Mouse (Mus musculus) liver, postnatal 0 days (tissue): ENCODE data around the gene Ufl1. TPM values are rescaled to one million over a fixed set of nuclear protein-coding genes. Genes with fewer than 3 reads are reported as not detected.
"Not testable (repeated sequence)": the region's sequence is repeated elsewhere in the genome, so short reads cannot be mapped to it uniquely, and the experiment has no call there.

Source experiments
- ATAC-seq: fragments of 200-750 bp; cut with Nextera tagmentation; 2 replicates; pipeline ENCODE4 v1.8.0; 2017; ENCODE audit warnings: mild to moderate bottlenecking, moderate library complexity
- DNase-seq: peaks from one replicate; pipeline ENCODE4 v3.0.0-alpha.2; 2016
- H3K27ac ChIP-seq: fragments of 300-500 bp; sonication (generic); 2 replicates; pipeline ENCODE4 v1.5.1; 2014; ENCODE audit warnings: antibody characterized with exemption, moderate library complexity, mild to moderate bottlenecking, low read depth
- H3K27me3 ChIP-seq: fragments of 300-500 bp; sonication (generic); 2 replicates; pipeline ENCODE4 v1.6.1; 2014; ENCODE audit warnings: low read length, control low read depth, mixed read lengths; ENCODE audit not compliant: insufficient read depth
- H3K36me3 ChIP-seq: fragments of 300-500 bp; sonication (generic); replicated peaks from 2 replicates; pipeline ENCODE4 v1.6.1; 2014; ENCODE audit warnings: mild to moderate bottlenecking, control low read depth, low read length, moderate library complexity, mixed read lengths; ENCODE audit not compliant: insufficient read depth
- H3K4me1 ChIP-seq: fragments of 300-500 bp; sonication (generic); 2 replicates; pipeline ENCODE4 v1.6.1; 2014; ENCODE audit warnings: antibody characterized with exemption, mild to moderate bottlenecking, control low read depth; ENCODE audit not compliant: insufficient read depth
- H3K4me2 ChIP-seq: fragments of 300-500 bp; sonication (generic); 2 replicates; pipeline ENCODE4 v1.6.1; 2014; ENCODE audit warnings: low read depth, mild to moderate bottlenecking, low read length, moderate library complexity, mixed read lengths
- H3K4me3 ChIP-seq: fragments of 300-500 bp; sonication (generic); 2 replicates; pipeline ENCODE4 v1.5.1; 2014; ENCODE audit warnings: low read depth, low read length
- H3K9ac ChIP-seq: fragments of 300-500 bp; sonication (generic); replicated peaks from 2 replicates; pipeline ENCODE4 v1.6.1; 2014; ENCODE audit warnings: mild to moderate bottlenecking, moderate library complexity
- H3K9me3 ChIP-seq: fragments of 300-500 bp; sonication (generic); 2 replicates; pipeline ENCODE4 v1.6.1; 2016; ENCODE audit warnings: mild to moderate bottlenecking, control low read depth, low read length, mixed read lengths
- CTCF ChIP-seq: sonication (generic); IDR thresholded peaks from 2 replicates; pipeline ENCODE4 v1.5.1; 2016; ENCODE audit warnings: antibody characterized with exemption, low read depth
- EP300 ChIP-seq: IDR thresholded peaks from 2 replicates; pipeline ENCODE4 v1.6.1; 2016; ENCODE audit warnings: antibody characterized with exemption, low read depth, mild to moderate bottlenecking
- WGBS: fragments of 180-500 bp; shearing (Covaris S2); extraction: QIAGEN DNeasy Blood & Tissue Kit; methylation state at CpG from one replicate; pipeline ENCODE4 v1.1.7; 2014; ENCODE audit not compliant: insufficient replicate concordance; 5-methylcytosine and 5-hydroxymethylcytosine counted together
- polyA plus RNA-seq: library from polyadenylated mRNA; unstranded; fragments of >200 nt; fragmentation: Nextera tagmentation; extraction: Ambion mirVana; gene quantifications from 2 replicates; pipeline ENCODE4 v1.2.1, GENCODE M21; 2015

The Ufl1 gene
- 19.9 and 23.3 TPM in 2 replicates for polyA plus RNA-seq

DNA sequence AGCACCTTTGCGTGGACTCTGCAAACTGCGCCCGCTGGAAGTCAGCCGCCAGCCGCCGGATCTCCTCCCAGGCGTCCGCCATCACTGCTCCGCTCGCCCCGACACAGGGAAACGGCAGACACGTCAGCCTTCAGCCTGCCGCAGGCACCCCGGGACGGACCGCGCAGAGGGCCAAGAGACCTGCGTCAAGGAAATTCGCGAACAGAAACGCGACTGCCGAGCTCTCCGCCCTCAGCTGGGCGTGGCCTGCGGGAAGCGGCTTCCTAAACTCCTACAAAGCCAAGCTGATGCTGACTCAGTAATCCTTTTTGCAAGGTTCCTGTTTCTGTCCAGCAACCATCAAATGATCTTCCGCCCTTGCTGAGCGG is at the start of gene Ufl1:
Gene Ufl1, minus strand, starts transcription at position 151 of the 368 bp plus-strand sequence.
- TF ChIP-seq EP300 = no peak
- no peak; the same call in 1 of the 2 replicates for TF ChIP-seq CTCF
- peak within 1 kb of the TSS; percentile 91 for H3K9ac ChIP-seq

DNA sequence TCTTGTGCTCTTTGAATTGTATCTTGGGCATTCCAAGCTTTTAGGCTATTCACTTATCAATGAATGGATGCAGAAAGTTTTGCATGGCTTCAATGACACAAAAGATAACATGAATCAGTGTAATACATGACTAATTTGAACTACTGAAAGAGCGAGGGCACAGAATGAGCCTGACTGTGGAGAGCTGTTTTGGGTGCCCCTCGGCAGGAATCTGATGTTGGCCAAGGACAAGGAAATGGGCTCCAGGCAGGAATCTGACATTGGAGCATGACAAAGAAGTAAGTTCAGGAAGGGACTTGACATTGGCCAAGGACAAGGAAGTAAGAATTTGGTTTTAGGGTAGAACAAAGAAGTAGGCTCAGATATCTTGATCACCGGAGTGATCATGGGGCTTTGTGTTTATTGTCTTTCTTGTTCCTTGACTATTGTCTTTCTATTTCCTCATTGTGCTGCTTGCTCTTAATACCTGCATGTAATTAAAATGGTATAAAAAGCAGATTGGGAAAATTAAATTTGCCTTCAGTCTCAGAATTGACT is 44.1 kb upstream of the Ufl1 start:
- DNase-seq (no peak), ATAC-seq (no peak)
- Histone ChIP-seq H3K36me3 (no peaks in the 10 kb centered on the region), H3K4me2 (no peak overlapping the region), H3K9me3 (no peaks in the 10 kb centered on the region), H3K9ac (no peak overlapping the region), H3K4me1 (no peaks in the 10 kb centered on the region), H3K27ac (no peak overlapping the region), H3K27me3 (no peaks in the 10 kb centered on the region), H3K4me3 (no peak overlapping the region)
- no peak for TF ChIP-seq EP300
- TF ChIP-seq CTCF = no peak
- WGBS = 74% methylated on average over 3 of the region's 3 CpGs

More for the DNA sequence above, at the start of gene Ufl1:
- Histone ChIP-seq H3K4me2 (peak within 1 kb of the TSS; percentile 79), H3K36me3 (peaks cover 16% of the 10 kb centered on the region), H3K9me3 (no peaks in the 10 kb centered on the region), H3K4me3 (peak within 1 kb of the TSS; percentile 97), H3K27ac (peak within 1 kb of the TSS; percentile 96), H3K4me1 (peaks cover 4% of the 10 kb centered on the region; the same call in 1 of the 2 replicates), H3K27me3 (no peaks in the 10 kb centered on the region)
- 0% methylated on average over 28 of the region's 30 CpGs for WGBS
- DNase-seq (peak; percentile 95), ATAC-seq (peak; percentile 99)

DNA sequence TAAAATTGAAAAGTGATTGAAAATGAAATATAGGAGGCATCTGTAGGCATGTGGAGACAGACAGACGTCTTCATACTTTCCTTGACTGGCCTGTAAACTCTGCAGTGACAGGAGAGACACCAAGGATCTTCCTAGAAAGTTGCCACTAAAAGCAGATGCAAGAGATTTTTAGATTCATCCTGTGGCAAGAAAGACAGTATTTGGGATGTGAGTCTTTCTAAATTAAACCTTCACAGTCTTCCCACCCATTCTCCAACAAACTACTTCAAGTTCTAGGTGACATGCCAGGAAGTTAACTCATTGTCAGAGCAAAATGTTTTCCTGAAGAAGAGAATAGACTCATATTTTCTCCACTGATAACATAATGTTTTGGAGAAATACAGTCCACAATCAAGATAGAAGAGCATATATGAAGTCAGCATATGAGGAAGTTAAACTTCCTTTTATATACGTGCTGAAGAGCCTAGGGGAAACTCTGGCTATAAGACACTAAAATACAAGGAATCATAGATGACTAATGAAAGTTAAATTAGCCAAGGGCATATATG is 41.1 kb upstream of the Ufl1 start:
- no peak overlapping the region for H3K4me2 ChIP-seq
- no peaks in the 10 kb centered on the region for H3K9me3 ChIP-seq
- H3K4me1 ChIP-seq = no peaks in the 10 kb centered on the region
- no peak overlapping the region for H3K4me3 ChIP-seq
- WGBS = 43% methylated on average over 2 of the region's 2 CpGs
- H3K36me3 ChIP-seq = no peaks in the 10 kb centered on the region
- DNase-seq = no peak
- no peak overlapping the region for H3K27ac ChIP-seq
- no peak for ATAC-seq
- TF ChIP-seq CTCF (no peak), EP300 (no peak)
- no peaks in the 10 kb centered on the region for H3K27me3 ChIP-seq
- H3K9ac ChIP-seq = no peak overlapping the region

DNA sequence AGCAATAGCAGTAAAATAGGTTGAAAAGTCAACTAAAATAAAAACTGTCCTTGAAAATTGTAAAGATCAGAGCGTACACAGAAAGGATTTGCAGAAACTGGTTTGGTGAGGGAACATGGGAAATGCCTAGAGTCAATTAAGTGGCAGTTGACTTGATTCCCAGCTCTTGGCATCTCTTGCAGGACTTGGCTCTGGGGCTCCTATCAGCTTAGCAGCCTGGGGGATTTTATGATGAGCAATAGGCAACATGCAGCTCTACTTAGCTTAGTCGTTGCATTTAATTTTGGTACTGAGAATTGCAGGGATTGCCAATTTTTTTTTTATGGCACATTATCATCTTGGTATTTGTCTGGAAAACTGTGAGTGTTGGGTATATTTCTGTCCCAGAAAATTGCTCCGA is 32.1 kb upstream of the Ufl1 start:
- TF ChIP-seq EP300 = no peak
- no peak for TF ChIP-seq CTCF
- Histone ChIP-seq H3K4me3 (no peak overlapping the region), H3K4me1 (no peaks in the 10 kb centered on the region), H3K4me2 (no peak overlapping the region), H3K27me3 (no peaks in the 10 kb centered on the region), H3K27ac (no peak overlapping the region), H3K9me3 (no peaks in the 10 kb centered on the region), H3K36me3 (no peaks in the 10 kb centered on the region), H3K9ac (no peak overlapping the region)
- WGBS = 72% methylated on average over 3 of the region's 3 CpGs
- DNase-seq (no peak), ATAC-seq (no peak)

DNA sequence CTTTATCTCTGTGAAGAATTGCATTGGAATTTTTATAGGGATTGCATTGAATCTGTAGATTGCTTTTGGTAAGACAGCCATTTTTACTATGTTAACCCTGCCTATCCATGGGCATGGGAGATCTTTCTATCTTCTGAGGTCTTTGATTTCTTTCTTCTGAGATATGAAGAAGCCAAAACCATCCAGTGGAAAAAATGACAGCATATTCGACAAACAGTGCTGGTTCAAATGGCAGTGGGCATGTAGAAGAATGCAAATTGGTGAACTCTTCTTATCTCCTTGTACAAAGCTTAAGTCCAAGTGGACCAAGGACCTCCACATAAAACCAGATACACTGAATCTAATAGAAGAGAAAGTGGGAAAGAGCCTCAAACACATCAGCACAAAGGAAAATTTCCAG is 3.4 kb upstream of the Ufl1 start:
- not testable (repeated sequence) for H3K36me3 ChIP-seq, H3K9ac ChIP-seq, H3K27ac ChIP-seq, H3K4me2 ChIP-seq, H3K9me3 ChIP-seq, DNase-seq, H3K27me3 ChIP-seq, H3K4me3 ChIP-seq, ATAC-seq, H3K4me1 ChIP-seq
- 76% methylated on average over 1 of the region's 1 CpGs for WGBS

DNA sequence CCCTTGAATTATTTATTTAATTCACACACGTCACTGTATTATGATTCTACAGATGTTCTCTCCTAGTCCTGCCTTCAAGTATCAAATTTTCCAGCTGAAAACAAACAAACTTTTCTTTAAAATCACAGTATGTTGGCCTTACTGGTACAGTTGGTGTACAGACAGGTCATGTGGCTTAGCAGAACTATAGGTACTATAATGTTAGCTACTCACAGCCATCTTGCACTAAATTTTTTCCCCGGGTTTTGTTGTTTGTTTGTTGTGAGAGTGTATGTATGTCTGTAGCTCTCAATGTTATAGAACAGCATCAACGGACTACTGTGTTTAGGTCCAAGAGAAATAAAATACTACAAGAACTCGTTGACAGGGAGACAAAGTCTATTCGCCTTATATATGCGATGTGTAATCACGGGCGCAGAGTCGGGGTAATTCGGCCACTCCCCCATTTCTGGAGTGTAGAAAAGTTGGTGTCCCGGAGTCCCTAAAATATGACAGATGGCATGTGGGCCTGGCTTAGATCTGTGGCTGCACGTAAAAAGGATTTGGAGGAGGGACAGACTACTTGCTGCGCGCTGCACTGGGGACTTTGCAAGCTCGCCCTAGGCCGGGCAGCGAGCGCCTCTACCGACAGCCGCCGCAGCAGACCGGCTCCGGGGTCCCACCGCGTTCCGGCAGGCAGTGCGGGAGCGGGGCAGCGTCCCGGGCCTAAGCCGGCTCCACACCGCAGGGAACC is 517 bp downstream of the Ufl1 start:
- H3K9me3 ChIP-seq = no peaks in the 10 kb centered on the region
- DNase-seq (no peak), ATAC-seq (peak; percentile 88)
- peak overlapping the region; percentile 96 for H3K27ac ChIP-seq
- TF ChIP-seq EP300 (no peak), CTCF (peak; percentile 46)
- no peaks in the 10 kb centered on the region for H3K27me3 ChIP-seq
- WGBS = 2% methylated on average over 32 of the region's 32 CpGs
- H3K4me3 ChIP-seq = peak overlapping the region; percentile 97
- peak overlapping the region; percentile 91 for H3K9ac ChIP-seq
- H3K36me3 ChIP-seq = peaks cover 17% of the 10 kb centered on the region
- peak overlapping the region; percentile 79 for H3K4me2 ChIP-seq
- H3K4me1 ChIP-seq = peaks cover 4% of the 10 kb centered on the region; the same call in 1 of the 2 replicates
